Mouse (Mus musculus): ENCODE measurements around the gene Slc30a2.
"Not testable (repeated sequence)": the region's sequence is repeated elsewhere in the genome, so short reads cannot be mapped to it uniquely, and the experiment has no call there.

Gene Slc30a2

GRCm38 (mm10) chr4:134357461-134357771 is 14.4 kb downstream of the Slc30a2 start:
- DNase-seq (ENCODE audit: low spot score): no peak

GRCm38 (mm10) chr4:134359649-134360048 is 16.7 kb downstream of the Slc30a2 start:
- no peak for DNase-seq (ENCODE audit: low spot score)

GRCm38 (mm10) chr4:134361215-134361614 is 18.2 kb downstream of the Slc30a2 start:
- no peak for DNase-seq (ENCODE audit: low spot score)

GRCm38 (mm10) chr4:134362124-134362523 is 19.1 kb downstream of the Slc30a2 start:
- DNase-seq (ENCODE audit: low spot score): no peak

GRCm38 (mm10) chr4:134362586-134362985 is 19.6 kb downstream of the Slc30a2 start:
- DNase-seq (ENCODE audit: low spot score): no peak

GRCm38 (mm10) chr4:134365280-134365679 is 22.3 kb downstream of the Slc30a2 start:
- no peak for DNase-seq (ENCODE audit: low spot score)

GRCm38 (mm10) chr4:134370649-134371221 is 27.8 kb downstream of the Slc30a2 start:
- no peak for DNase-seq (ENCODE audit: low spot score)

- DNase-seq (ENCODE audit: low spot score): no peak
These were observed 28.4 kb downstream of the Slc30a2 start for GRCm38 (mm10) chr4:134371316-134371855.

- DNase-seq (ENCODE audit: low spot score): peak; percentile 46
These were observed 29.3 kb downstream of the Slc30a2 start for GRCm38 (mm10) chr4:134372294-134372747.

GRCm38 (mm10) chr4:134373295-134373694 is 30.3 kb downstream of the Slc30a2 start:
- DNase-seq (ENCODE audit: low spot score): no peak

- DNase-seq (ENCODE audit: low spot score): no peak
These were observed 31.3 kb downstream of the Slc30a2 start for GRCm38 (mm10) chr4:134374306-134374705.

- DNase-seq (ENCODE audit: low spot score): no peak
These were observed 35.2 kb downstream of the Slc30a2 start for GRCm38 (mm10) chr4:134378089-134378615.

GRCm38 (mm10) chr4:134379510-134379909 is 36.5 kb downstream of the Slc30a2 start:
- no peak for DNase-seq (ENCODE audit: low spot score)

- DNase-seq (ENCODE audit: low spot score): not testable (repeated sequence)
These were observed 40.8 kb downstream of the Slc30a2 start, which contains the start of gene Extl1 for GRCm38 (mm10) chr4:134383750-134384149. TSS of gene Extl1 (minus strand) at chr4:134383850.

- no peak for DNase-seq (ENCODE audit: low spot score)
These were observed 44.3 kb downstream of the Slc30a2 start for GRCm38 (mm10) chr4:134387268-134387667.

GRCm38 (mm10) chr4:134388397-134388796 is 45.4 kb downstream of the Slc30a2 start:
- DNase-seq (ENCODE audit: low spot score): no peak

- no peak for DNase-seq (ENCODE audit: low spot score)
These were observed 48.7 kb downstream of the Slc30a2 start for GRCm38 (mm10) chr4:134391636-134392035.

- DNase-seq (ENCODE audit: low spot score): no peak
These were observed 49.6 kb downstream of the Slc30a2 start for GRCm38 (mm10) chr4:134392595-134392994.

GRCm38 (mm10) chr4:134393026-134393425 is 50.0 kb downstream of the Slc30a2 start:
- no peak for DNase-seq (ENCODE audit: low spot score)

- no peak for DNase-seq (ENCODE audit: low spot score)
These were observed 52.2 kb downstream of the Slc30a2 start for GRCm38 (mm10) chr4:134395142-134395541.

- DNase-seq (ENCODE audit: low spot score): peak; percentile 78
These were observed 53.2 kb downstream of the Slc30a2 start, which contains the start of gene Pafah2 for GRCm38 (mm10) chr4:134395977-134396825. TSS of gene Pafah2 (plus strand) at chr4:134396320.

GRCm38 (mm10) chr4:134397121-134397520 is 54.1 kb downstream of the Slc30a2 start:
- DNase-seq (ENCODE audit: low spot score): no peak

GRCm38 (mm10) chr4:134397732-134398131 is 54.8 kb downstream of the Slc30a2 start:
- no peak for DNase-seq (ENCODE audit: low spot score)

All from urinary bladder, postnatal 10 days (tissue).